ENCODE assay signal across 18 mouse cellular contexts in genomic region chr10:71145801-71146200, GRCm38 (mm10). TPM values are rescaled to one million over a fixed set of nuclear protein-coding genes. Genes with fewer than 3 reads are reported as not detected.
A peak's percentile ranks its signal among the peaks of the same experiment; 100 is the strongest.
DNase-seq lines count a peak whose midpoint lies in the region; ATAC-seq and TF ChIP-seq lines count a peak whose summit lies in the region.
"Had no signal": no experiment of that assay in that cellular context is flagged by ENCODE, and none has a peak within 500 bp of the region (broad histone marks: within the 10 kb centered on the region; RNA-seq: fewer than 3 reads in every experiment).

No protein-coding gene starts in this region.

- no peaks in the 10 kb centered on the region for H3K36me3 ChIP-seq in heart, embryonic 10.5 days
- H3K36me3 ChIP-seq in lung, embryonic 15.5 days: no peaks in the 10 kb centered on the region
- no peaks in the 10 kb centered on the region for H3K36me3 ChIP-seq in limb, embryonic 15.5 days
- H3K36me3 ChIP-seq: embryonic facial prominence, embryonic 13.5 days; hindbrain, embryonic 13.5 days; midbrain, embryonic 15.5 days; neural tube, embryonic 15.5 days had no signal

- no peak overlapping the region for H3K9ac ChIP-seq in lung, embryonic 15.5 days
- H3K9ac ChIP-seq in limb, embryonic 15.5 days: no peak overlapping the region
- H3K9ac ChIP-seq: embryonic facial prominence, embryonic 13.5 days; forebrain, postnatal 0 days; hindbrain, embryonic 13.5 days; liver, postnatal 0 days; midbrain, embryonic 15.5 days; neural tube, embryonic 15.5 days had no signal

- H3K9me3 ChIP-seq in heart, embryonic 10.5 days: no peaks in the 10 kb centered on the region
- no peaks in the 10 kb centered on the region for H3K9me3 ChIP-seq in lung, embryonic 15.5 days
- H3K9me3 ChIP-seq in limb, embryonic 15.5 days: no peaks in the 10 kb centered on the region; the same call in 1 of the 2 replicates
- H3K9me3 ChIP-seq: hindbrain, embryonic 13.5 days had no signal

- no peak overlapping the region for H3K27ac ChIP-seq in heart, embryonic 10.5 days
- peak overlapping the region; percentile 48; the same call in 1 of the 2 replicates for H3K27ac ChIP-seq in lung, embryonic 15.5 days
- peak overlapping the region; percentile 19; the same call in 1 of the 2 replicates for H3K27ac ChIP-seq in limb, embryonic 15.5 days
- H3K27ac ChIP-seq: embryonic facial prominence, embryonic 13.5 days; hindbrain, embryonic 13.5 days; midbrain, embryonic 15.5 days; neural tube, embryonic 15.5 days had no signal

- H3K27me3 ChIP-seq in heart, embryonic 10.5 days (ENCODE audit: insufficient read depth, poor library complexity, severe bottlenecking): no peaks in the 10 kb centered on the region
- H3K27me3 ChIP-seq in lung, embryonic 15.5 days: no peaks in the 10 kb centered on the region
- no peaks in the 10 kb centered on the region for H3K27me3 ChIP-seq in limb, embryonic 15.5 days
- H3K27me3 ChIP-seq: embryonic facial prominence, embryonic 13.5 days; hindbrain, embryonic 13.5 days; midbrain, embryonic 15.5 days; neural tube, embryonic 15.5 days had no signal

- TF ChIP-seq CTCF in lung, adult 2 months (IDR thresholded peaks at IDR 0.05; ENCODE audit: insufficient read depth, low read length): no peak

- WGBS in heart, embryonic 10.5 days: 67% methylated on average over 11 of the region's 11 CpGs
- WGBS in lung, embryonic 15.5 days: 36% methylated on average over 11 of the region's 11 CpGs
- WGBS in lung, adult 2 months: 45% methylated on average over 11 of the region's 11 CpGs
- WGBS in limb, embryonic 15.5 days: 43% methylated on average over 11 of the region's 11 CpGs

- TF ChIP-seq POLR2A in lung, adult 2 months (IDR thresholded peaks at IDR 0.05; ENCODE audit: borderline replicate concordance, extremely low read depth, low read depth, low read length): no peak

- no peak overlapping the region for H3K4me3 ChIP-seq in heart, embryonic 10.5 days
- no peak overlapping the region for H3K4me3 ChIP-seq in lung, embryonic 15.5 days
- no peak overlapping the region for H3K4me3 ChIP-seq in lung, adult 2 months (replicated peaks; ENCODE audit: extremely low read depth, low read depth, low read length)
- no peak overlapping the region for H3K4me3 ChIP-seq in limb, embryonic 15.5 days
- H3K4me3 ChIP-seq: embryonic facial prominence, embryonic 13.5 days; heart, adult 2 months; hindbrain, embryonic 13.5 days; midbrain, embryonic 15.5 days; neural tube, embryonic 15.5 days had no signal

- DNase-seq in heart, embryonic 10.5 days (ENCODE audit: low spot score): peak; percentile 74
- no peak for DNase-seq in heart, postnatal 14 days
- no peak for DNase-seq in lung, adult 2 months
- DNase-seq in NIH3T3 (ENCODE audit: low read depth): peak; percentile 29
- DNase-seq in thymus, postnatal 36 days: no peak
- DNase-seq: adrenal gland, adult 8-10 months; cerebellum, adult 9-11 months; forebrain, postnatal 0 days; heart, adult 2 months; liver, postnatal 0 days; thymus, postnatal 4 days had no signal

- intact Hi-C loops in heart, postnatal 14 days (cut with DNase I): no loop called here

- ATAC-seq in lung, embryonic 15.5 days (ENCODE audit: borderline replicate concordance, extremely low read depth, low FRiP score, low TSS enrichment): no peak
- no peak for ATAC-seq in limb, embryonic 15.5 days (ENCODE audit: insufficient number of reproducible peaks, low FRiP score, low TSS enrichment, low read depth)
- ATAC-seq: forebrain, postnatal 0 days; liver, postnatal 0 days; midbrain, embryonic 15.5 days had no signal

- peak overlapping the region; percentile 28 for H3K4me2 ChIP-seq in lung, embryonic 15.5 days
- H3K4me2 ChIP-seq in limb, embryonic 15.5 days: peak overlapping the region; percentile 8
- H3K4me2 ChIP-seq: embryonic facial prominence, embryonic 13.5 days; hindbrain, embryonic 13.5 days; midbrain, embryonic 15.5 days; neural tube, embryonic 15.5 days had no signal

- peaks cover 8% of the 10 kb centered on the region for H3K4me1 ChIP-seq in heart, embryonic 10.5 days
- H3K4me1 ChIP-seq in lung, embryonic 15.5 days: peaks cover 42% of the 10 kb centered on the region
- no peaks in the 10 kb centered on the region; the same call in 1 of the 2 replicates for H3K4me1 ChIP-seq in lung, adult 2 months (ENCODE audit: control insufficient read depth, insufficient read depth, low read length)
- peaks cover 32% of the 10 kb centered on the region for H3K4me1 ChIP-seq in limb, embryonic 15.5 days
- H3K4me1 ChIP-seq: hindbrain, embryonic 13.5 days; midbrain, embryonic 15.5 days; neural tube, embryonic 15.5 days had no signal

RNA-seq across cellular contexts. Expression of gene Bicc1, which starts 13.7 kb away (rescaled TPM):
- 7.8 and 10.4 TPM in 2 replicates for polyA plus RNA-seq in heart, embryonic 10.5 days (2016; fragmentation: Nextera tagmentation; extraction: Ambion mirVana)
- total RNA-seq in heart, postnatal 14 days (2021): 10 to 100 TPM; 22.1 to 27.9 TPM
- polyA plus RNA-seq in lung, embryonic 15.5 days (2015; fragmentation: Nextera tagmentation; extraction: Ambion mirVana): 20.7 and 20.9 TPM in 2 replicates
- 22.8 and 23.5 TPM in 2 replicates for polyA plus RNA-seq in lung, adult 2 months (2012; rRNA removed)
- polyA plus RNA-seq in limb, embryonic 15.5 days (2015; fragmentation: Nextera tagmentation; extraction: Ambion mirVana): 42.5 and 43.2 TPM in 2 replicates
- total RNA-seq: megakaryocyte-erythroid progenitor cell, adult 5-6 weeks had no signal

Comparison
In these comparisons a context has a peak if more than half of its experiments do, and no peak if none do; other contexts are left out.
1. DNase-seq: peak in heart, embryonic 10.5 days (single experiment) and NIH3T3 (single experiment); none in heart, postnatal 14 days (0 of 2), lung, adult 2 months (single experiment) and thymus, postnatal 36 days (0 of 2).